Mouse (Mus musculus) leukemia stem cell, adult 10-12 weeks (primary cell): ENCODE results near the gene Selenon. TPM values are rescaled to one million over a fixed set of nuclear protein-coding genes. Genes with fewer than 3 reads are reported as not detected.

Experiments
- polyA plus RNA-seq: library from polyadenylated mRNA; stranded (reverse); fragments of >175 nt; gene quantifications from 2 replicates; pipeline ENCODE4 v1.2.3, GENCODE M21; 2012; ENCODE audit warnings: low replicate concordance

Selenon gene
- 5.1 and 6.2 TPM in 2 replicates for polyA plus RNA-seq

DNA sequence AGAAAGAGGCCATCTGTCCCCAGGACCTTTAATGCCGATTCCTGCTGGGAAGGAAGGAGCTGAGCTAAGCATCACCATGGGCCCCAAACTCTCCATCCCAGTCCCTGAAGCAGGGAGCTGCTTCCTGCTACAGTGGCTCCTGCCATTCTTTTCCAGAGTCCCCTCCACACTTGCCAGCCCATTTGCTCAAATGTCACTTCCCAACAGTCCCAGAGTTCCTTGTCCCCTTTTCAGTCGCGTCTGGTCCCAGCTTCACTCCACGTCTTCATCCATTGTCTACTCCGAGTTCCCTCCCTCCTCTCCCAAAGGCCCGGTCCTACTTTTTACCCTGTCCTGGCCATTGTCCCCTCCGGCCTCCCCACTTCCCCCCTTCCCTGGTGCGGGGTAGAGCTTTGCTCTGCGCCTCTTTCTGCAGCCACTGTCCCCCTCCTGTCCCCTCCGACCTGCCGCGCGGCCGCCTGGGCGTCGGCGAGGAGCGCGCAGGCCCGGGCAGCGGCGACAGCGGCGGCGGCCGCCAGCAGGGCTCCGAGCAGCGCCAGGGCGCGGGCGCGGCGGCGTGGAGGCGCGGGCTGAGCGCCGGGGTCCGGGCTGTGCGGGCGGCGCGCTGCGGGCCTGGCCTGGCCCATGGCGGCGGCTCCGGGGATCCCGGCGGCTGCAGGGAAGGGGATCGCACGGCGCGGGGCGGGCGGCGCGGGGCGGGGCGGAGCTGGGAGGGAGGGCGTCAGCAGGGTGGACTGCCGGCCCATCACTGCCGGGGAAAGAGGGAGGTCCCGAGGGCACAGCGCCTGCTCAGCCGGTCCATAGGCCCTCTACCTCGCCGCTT, at the start of gene Selenon:
Gene Selenon (minus strand): TSS at position 673 of the 823 bp plus-strand sequence.

DNA sequence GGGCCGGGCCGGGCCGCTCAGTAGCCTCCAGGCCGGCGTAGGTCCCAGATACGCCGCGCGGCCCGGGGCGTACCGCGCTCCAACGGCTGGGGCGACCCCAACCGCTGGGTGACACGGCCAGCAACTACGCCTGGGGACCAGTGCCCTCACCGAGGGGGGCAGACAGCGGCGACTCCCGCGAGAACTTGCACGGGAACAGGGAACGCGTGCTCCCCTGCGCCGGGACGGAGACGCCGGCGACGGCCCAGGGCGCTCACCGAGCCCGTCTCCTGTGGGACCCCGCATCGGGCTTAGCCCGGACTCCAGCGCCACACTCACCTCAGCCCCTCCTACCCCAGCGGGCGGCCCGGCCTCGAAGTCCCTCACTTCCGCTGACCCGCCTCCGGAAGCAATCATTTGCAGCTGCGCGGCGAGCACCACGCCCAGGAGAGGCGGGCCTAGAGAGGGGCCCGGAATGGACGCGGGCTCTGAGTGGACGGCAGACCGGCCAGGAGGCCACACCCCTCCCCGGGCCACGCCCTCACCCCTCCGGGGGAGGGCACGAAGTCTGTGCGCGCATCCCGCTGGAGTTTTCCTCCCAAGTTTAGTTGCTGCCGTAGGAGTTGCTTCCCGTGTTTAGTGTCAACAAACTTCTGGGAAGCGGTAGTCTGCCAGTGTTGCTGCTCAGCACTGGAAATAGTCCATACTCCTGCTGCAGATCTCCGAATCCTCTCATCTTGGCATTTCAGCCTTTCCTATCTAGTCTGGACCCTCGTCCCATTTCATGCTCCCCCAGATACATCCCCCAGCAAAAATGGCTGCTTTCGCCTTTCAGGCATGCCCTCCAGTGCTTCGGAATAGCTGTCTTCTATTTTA, 16.8 kb downstream of the Selenon start, which contains the start of gene Mtfr1l:
Gene Mtfr1l (minus strand): TSS at position 456 of the 855 bp plus-strand sequence.

DNA sequence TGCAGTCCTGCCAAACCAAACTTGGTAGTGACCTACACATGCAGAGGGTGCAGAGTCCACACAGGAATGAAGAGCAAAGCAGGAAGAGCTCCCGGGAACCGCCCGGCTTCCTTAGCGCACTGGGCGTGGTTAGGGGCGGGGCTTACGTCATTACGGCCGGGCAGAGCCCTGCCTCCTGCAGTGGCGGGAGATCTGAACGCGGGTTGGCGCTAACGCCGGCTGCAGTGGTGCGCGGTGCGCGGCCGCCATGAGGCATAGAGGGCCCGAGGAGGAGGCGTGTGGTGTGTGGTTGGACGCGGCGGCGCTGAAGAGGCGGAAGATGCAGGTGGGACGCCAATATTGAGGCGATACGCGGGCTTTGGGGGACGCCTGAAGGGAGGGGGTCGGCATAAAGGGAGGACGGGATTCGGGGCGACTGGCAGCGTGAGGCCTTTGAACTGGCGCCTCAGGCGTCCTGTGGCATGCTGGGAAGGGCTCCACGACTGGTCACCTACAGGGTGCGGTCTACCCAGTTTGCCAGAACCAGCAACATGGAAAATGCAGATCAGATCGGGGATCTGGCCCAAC, 41.0 kb downstream of the Selenon start, which contains the start of gene Aunip:
Gene Aunip (plus strand): TSS at position 155 of the 567 bp plus-strand sequence.

DNA sequence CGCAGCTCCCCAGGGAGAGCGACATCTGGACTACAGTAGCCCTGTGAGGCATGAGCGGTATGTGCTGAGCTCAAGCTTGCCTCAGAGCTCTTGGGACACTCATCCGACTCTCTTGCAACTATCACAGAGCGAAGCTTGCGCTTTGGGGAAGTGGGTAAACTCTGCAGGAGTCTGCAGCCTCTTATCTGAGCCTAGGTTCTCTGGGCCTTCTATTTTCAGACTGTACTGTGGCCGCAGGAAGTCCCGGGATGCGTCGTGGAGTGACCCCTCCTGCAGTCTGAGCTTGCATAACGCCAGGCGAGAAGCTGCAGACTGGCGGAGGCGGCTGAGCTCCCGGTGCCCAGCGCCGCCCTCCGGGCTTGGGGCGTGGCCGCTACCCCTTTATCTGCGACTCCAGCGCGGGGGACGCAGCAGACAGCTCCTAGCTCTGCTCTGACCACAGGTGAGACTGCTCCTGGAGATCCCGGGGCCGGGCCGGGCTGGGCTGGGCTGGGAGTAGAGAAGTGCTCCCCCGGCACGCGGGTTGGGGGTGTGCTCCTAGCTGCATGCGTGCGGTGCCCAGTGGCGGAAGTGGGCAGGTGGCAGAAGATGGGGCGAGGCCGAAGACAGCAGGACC, 55.3 kb downstream of the Selenon start, which contains the start of gene Paqr7:
Gene Paqr7 (plus strand): TSS at position 103 of the 616 bp plus-strand sequence.

Other genes with a start within 250 kb of the Selenon start
- 0.09 TPM in 1 of 2 replicates, not detected in the other for gene Trim63, start 237.0 kb downstream of the Selenon start, polyA plus RNA-seq
- 0.28 TPM in 1 of 2 replicates, not detected in the other for gene Slc30a2, start 209.0 kb downstream of the Selenon start, polyA plus RNA-seq
- 0.19 and 0.41 TPM in 2 replicates for gene Extl1, start 168.3 kb downstream of the Selenon start, polyA plus RNA-seq
- gene Pafah2, start 155.8 kb downstream of the Selenon start, polyA plus RNA-seq = 1.8 and 17.5 TPM in 2 replicates
- 42.8 and 82.8 TPM in 2 replicates for gene Stmn1, start 83.8 kb downstream of the Selenon start, polyA plus RNA-seq
- gene Paqr7, start 55.5 kb downstream of the Selenon start, polyA plus RNA-seq = 1.8 and 4.0 TPM in 2 replicates
- gene Aunip, start 41.2 kb downstream of the Selenon start, polyA plus RNA-seq = 1.5 and 2.5 TPM in 2 replicates
- 33.0 and 75.0 TPM in 2 replicates for gene Mtfr1l, start 16.8 kb downstream of the Selenon start, polyA plus RNA-seq
- gene Man1c1, start 152.1 kb upstream of the Selenon start, polyA plus RNA-seq = 8.8 and 17.7 TPM in 2 replicates
- 43.7 and 75.4 TPM in 2 replicates for gene Ldlrap1, start 215.9 kb upstream of the Selenon start, polyA plus RNA-seq